Mouse (Mus musculus): ENCODE results near the gene Tac4.

Tac4 gene

DNA sequence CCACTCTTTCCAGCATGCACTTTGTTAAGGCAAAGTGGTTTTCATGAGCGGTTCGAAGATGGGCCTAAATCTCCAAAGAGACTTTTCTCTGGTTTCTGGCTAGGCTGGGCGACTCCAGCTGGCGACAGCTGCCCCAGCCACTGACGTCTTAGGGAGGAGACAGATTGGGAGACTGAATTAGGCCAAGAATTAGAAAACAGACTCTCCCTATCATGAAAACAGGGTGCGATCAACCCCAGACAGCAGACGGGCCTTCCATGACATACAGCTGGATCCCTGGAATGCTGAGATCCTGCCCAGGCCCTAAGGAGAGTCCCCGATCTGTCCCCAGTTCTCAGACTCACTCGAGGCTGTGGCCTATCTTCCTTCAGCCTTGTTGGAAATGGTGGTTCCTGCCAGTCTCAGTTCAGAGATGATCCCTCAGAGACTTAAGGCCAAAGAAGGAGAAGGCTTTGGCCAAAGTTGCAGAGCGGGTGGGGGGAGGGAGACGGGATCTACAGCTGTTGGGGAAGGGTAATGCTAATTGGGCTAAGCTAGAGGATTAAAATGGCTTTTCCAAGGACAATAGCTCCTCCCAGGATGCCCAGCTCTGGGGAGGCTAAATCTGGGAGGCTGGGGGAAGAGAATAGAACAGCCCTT lies 2.6 kb downstream of the Tac4 start:
- DNase-seq (ENCODE audit: low spot score): peak; percentile 59

DNA sequence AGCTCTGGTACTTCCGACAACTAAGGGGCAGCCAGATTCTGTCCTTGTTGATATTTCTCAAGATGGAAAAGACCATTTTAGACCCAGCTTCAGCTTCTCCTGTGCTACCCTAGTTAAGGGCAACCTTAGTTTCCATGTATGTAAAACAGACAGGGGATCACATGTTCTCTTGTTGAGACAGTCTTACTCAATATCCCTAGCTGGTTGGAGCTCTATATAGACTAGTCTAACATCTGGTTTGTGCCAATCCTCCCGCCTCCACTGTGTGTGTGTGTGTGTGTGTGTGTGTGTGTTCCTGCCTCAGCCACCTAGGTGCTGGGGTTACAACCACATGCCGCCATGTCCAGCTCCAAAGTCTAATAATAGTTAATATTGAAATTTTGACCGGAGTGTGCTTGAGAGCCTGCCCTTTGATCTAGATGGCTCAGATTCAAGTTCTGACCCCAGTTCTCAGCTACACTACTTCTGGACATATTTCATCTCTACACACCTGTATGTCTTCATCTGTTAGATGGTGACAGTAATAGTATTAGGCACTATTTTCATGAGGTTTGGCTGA lies 3.2 kb downstream of the Tac4 start:
- no peak for DNase-seq (ENCODE audit: low spot score)

DNA sequence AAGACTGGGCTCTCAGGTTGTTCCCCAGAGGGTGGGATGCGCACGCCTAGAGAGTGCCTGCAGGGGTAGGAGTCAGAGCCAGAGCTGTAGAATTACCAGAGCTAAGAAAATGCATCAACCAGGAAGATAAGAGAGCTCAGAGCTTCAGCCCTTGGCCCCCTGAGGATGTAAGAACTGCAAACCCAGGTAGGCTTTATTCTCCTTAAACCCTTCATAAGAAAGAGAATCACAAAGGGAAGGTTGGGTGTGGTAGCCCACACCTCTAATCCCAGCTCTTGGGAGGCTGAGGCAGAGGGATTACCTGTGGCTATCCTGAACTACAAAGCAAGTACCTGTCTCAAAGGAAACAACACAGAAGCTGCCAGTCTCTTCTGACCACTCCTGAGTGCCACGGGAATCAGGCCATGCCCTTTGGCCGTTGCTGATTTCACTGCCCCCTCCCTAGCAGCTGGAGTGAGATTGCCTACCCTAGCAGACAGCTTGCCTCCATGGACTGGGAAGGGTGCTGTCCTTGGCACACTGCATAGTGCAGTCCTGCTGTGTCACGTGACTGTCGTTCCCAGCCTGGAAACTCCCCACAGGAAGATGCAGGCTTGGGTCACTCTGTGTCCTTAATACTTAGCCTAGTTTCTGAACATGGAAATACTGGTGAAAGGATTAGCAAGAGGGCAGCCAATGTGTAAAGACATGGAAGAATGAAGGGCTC lies 5.4 kb downstream of the Tac4 start:
- DNase-seq (ENCODE audit: low spot score): no peak

DNA sequence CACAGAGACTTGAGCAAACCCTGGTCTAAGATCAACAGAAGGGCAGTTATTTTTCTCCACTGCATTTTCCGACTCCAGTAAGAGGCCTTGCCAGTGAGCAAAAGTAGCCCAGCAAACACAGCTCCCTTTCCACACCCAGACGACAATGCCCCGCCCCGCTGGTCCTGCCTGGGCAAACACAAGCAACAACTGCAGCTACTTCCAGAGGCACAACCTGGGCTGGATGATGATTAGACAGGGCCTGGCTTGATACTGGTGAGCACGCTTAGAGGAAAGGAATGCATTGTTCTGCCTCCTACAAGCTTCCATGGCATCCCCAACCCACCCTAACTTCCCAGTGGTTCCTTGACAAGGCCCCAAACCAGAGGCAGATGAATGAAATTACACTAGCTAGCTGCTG lies 12.3 kb downstream of the Tac4 start:
- peak; percentile 34 for DNase-seq (ENCODE audit: low spot score)

DNA sequence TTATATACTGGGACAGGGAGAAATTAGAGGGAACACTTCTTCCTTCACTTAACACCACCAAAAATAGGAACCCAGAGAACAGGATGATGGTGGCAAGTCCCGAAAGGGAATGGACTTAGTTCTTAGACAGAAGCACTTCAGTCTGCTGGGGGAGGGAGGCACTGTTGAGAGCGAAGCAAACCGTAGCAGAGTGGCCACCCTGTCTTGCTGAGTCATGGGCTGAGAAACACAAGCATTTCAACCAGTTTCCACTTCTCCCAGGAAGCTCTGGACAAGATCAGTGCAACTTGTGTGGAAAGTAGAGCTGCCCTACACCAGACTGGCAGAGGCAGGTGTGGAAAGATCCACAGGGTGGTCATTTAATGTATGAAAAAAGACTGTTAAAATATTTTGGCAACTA lies 13.3 kb downstream of the Tac4 start:
- no peak for DNase-seq (ENCODE audit: low spot score)

DNA sequence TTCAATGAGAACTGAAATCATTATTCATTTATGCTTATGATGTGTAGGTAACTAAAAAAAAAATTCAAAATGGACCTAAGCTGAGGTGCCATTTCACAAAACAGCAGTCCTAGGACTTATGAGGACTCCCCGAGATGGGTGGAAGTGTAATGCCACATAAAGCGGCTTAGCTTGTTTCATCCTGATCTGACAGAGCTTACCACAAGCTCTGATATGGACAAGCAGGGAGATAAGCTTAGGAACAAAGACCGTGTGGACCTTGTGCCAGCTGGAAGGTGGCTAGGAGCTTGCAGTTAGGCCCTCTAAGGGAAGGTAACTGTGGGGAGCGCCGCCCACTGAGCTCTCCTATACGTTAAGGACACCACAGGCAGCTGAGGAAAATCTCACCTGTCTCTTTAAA lies 14.7 kb downstream of the Tac4 start:
- no peak for DNase-seq (ENCODE audit: low spot score)

DNA sequence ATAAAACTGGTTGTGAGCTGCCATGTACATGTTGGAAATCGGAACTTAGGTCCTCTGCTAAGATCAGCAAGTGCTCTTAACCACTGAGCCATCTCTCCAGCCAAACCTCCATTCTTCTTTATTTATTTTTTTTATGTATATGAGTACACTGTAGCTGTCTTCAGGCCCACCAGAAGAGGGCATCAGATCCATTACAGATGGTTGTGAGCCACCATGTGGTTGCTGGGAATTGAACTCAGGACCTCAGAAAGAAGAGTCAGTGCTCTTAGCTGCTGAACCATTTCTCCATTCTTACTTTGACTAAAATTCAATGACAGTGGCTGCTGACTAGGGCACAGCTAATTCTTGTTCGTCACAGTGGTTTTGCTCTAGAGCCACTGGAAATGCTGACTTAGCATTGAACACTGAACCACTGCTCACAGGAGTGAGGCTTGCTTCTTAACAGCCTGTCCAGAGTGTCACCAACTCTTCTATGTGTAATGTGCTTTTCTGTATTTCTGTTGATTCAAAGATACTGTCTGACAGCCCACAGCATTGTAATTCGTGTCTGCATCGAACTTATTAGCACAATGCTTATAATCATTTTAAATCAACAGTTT lies 17.8 kb downstream of the Tac4 start:
- DNase-seq (ENCODE audit: low spot score): no peak

DNA sequence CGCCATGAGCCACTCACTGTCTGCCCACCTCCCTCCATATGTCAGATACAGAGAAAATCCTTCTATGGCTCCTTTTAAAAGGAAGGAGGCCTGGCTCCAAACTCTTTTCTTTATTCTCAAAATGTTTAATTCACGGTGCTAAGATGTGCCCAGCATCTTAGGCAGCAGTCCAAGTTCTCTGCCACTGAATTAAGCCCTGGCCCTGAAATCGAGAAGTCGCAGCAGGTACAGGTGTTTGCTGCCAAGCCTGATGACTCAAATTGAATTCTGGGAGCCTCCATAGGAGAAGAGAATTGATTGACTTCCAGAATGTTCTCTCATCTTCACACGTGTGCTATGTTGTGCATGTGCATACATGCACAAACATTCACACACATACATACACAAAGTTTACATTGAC lies 21.0 kb downstream of the Tac4 start:
- DNase-seq (ENCODE audit: low spot score): no peak

DNA sequence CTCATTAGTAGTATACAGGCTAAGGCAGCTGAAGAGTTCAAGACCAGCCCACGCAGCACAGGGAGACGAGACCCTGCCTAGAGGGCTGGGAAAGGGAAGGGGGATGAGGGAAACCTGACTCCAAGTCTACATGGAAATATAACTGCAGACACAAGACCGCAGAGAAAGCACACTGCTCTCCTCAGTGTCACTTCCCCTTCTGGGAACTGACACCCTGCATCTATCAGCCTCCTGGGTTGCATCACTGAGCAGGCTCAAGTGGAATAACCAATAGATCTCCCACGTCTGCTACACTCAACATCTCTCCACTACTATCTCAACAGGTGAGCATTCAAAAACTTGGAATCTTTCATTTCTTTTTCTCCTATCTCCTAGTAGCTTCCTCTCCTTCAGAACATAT lies 30.7 kb downstream of the Tac4 start:
- DNase-seq (ENCODE audit: low spot score): no peak

DNA sequence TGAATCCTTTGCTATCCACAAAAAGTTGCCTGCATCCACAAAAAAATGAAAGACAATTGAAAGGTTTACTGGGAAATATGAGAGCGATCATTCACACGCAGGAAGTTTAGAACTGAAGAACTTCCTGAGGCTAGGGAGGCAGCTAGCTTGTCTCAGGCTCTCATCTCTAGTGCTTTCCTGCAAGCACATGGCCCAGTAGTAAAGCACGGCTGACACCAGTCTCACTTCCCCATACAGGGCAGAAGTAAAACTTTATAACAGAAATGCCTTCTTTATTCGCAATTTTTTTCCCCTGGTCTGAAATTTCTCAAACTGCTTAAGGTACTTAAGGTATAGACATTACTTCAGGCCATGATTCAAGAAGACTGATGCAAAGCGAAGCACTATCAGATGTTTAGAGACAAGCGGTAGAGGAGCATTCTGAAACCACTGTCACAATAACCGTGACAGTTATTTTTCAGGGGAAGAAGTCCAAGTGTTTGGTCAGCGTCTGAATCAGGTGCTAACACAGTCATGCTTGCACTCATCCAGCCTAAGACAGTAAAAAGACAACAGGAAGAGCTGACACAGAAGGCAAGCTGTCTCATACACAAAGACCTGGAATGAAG lies 31.8 kb downstream of the Tac4 start:
- DNase-seq (ENCODE audit: low spot score): no peak

DNA sequence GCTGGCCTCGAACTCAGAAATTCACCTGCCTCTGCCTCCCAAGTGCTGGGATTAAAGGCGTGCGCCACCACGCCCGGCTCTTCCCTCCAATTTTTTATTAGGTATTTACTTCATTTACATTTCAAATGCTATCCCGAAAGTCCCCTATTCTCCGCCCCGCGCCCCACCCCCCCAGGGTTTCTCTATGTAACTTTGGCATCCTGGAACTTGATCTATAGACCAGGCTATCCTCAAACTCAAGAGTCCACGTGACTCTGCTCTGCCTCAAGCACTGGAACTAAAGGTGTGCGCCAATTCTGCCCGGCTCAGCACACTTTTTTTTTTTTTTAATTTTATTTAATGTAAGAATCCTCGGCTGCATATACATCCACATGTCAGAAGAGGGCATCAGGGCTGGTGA lies 34.4 kb downstream of the Tac4 start:
- no peak for DNase-seq (ENCODE audit: low spot score)

DNA sequence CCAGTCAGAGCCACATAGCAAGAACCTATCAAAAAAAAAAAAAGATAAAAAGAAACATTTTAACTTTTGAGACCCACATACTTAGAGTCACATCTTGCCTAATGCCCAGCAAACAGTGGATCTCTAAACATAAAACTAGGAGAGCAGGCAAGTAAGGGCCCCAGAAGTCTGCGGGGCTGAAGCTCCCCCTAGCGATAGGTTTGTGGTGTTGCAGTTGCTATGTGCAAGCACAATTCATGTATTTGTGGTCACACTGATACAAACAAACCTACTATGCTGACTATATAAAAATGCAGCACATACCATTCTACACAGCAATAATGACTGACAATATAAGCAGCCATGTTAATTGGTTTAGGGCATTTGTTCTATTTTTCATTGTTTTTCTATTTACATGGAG lies 36.8 kb downstream of the Tac4 start:
- no peak for DNase-seq (ENCODE audit: low spot score)

DNA sequence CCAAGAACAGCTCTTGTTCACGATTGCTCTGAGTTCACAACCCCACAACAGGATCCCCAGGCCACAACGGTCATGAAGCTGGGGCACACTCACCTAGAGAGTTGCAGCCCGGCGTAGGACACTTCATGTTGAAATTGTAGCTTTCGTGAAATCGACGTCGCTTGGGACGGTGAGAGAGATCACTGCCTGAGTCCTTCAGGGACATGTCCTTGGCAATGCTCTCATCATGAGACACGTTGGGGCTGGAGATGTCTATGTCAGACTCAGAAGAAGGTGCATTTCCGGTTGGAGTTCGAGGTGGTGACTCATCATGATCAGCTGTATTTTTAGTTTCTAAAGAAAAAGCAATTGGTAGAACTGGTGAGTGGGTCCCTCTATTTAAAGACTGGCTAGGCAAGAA lies 38.6 kb downstream of the Tac4 start:
- no peak for DNase-seq (ENCODE audit: low spot score)

DNA sequence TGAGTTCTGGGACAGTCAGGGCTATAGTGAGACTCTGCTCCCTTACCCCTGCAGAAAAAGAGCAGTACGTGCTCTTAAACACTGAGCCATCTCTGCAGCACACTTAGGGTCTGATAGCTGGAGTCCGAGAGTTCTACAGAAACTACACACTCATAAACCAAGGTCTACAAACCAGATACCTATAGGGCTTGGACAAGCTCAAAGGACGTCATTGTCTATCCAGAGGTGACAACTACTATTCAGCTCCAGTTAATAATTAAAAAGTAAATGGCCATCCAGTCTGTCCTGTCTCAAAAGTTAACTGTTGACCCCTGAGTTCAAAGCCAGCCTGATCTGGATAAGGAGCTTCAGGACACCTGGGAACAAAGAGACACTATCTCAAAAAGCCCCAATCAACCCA lies 40.4 kb downstream of the Tac4 start:
- no peak for DNase-seq (ENCODE audit: low spot score)

DNA sequence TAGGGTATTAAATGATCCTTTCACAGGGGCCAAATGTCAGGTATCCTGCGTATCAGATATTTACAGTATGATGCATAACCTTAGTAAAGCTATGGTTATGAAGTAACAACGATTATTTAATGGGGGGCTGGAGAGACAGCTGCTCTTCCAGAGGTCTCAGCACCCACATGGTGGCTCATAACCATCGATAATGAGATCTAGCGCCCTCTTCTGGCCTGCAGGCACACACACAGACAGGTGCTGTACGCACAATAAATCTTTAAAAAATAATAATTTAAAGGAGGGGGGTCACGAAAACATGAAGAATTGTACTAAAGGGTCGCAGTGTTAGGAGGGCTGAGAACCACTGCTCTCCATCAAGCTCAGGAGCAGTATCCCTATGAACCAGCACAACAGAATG lies 44.3 kb downstream of the Tac4 start:
- DNase-seq (ENCODE audit: low spot score): no peak

DNA sequence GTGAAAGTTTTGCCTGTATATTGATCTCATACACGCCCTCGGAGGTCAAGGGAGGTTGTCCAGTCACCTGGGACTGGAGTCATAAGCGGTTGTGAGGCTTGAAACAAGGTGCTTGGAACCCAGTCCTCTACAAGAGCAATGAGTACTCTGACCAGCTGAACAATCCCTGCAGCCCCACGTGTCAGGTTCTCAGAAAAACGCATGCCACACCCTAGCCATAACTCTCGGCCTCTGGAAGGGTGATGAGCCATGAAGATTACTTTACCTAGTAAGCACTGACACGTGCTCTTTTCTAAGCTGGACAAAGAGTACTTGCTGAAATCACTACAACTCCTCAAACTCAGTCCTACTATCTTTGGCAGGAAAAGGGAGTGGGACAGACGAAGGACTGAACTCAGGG lies 46.2 kb downstream of the Tac4 start:
- DNase-seq (ENCODE audit: low spot score): no peak

DNA sequence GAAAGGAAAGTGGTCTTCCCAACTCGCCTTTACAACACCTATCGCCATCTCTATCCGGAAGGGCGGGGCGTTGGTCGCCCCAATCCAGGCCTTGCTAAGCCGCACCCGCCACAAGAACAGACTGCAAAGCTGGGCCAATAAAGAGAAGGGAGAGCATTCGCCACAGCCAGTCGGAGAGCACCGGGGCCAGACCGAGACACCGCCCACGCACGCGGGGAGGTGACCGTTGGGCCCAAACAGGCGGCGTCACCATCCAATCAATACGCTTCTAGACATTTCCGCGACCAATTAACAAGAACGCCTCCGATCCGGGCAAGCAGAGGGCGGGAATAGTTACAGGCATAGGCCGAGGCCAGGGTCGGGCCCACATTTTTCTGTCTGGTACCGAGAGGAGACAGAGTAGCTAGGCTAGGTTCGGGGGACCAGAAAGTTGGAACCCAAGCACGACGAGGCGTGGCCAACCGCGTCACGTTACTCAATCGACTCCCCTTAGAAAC lies 48.2 kb downstream of the Tac4 start:
- DNase-seq (ENCODE audit: low spot score): peak; percentile 97

DNA sequence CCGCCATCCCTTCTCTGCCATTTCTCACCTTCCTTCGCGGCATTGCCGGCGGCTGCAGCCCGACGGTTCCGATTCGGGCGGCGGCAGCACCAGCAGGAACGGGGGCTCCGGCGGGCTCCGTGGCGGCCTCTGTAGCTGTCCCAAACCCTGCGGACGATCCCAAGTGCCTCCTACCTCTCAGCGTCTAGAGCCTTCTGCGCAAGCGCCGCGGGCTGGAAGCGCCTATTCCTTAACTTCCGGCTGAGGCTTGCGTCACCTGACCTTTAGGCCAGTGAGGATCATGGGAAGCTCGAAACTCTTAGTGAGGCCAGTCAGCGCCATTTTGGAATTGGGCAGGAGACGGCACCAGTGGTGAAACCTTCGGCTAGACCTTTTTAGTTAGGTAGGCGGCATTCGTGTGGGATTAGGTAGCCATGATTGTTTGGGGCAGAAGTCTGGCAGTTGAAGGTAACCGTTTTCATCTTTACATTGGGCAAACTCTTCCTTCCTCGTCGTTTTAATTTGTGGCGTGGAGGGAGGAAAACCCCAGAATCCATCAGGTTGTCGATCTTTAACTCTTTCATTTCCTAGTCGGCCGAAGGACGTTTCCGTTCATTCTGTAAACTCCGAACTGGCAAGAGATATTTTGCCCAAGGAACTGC lies 48.8 kb downstream of the Tac4 start, which contains the start of gene Kat7:
Gene Kat7, minus strand, starts transcription at position 240 of the 641 bp plus-strand sequence.
- peak; percentile 98 for DNase-seq (ENCODE audit: low spot score)

DNA sequence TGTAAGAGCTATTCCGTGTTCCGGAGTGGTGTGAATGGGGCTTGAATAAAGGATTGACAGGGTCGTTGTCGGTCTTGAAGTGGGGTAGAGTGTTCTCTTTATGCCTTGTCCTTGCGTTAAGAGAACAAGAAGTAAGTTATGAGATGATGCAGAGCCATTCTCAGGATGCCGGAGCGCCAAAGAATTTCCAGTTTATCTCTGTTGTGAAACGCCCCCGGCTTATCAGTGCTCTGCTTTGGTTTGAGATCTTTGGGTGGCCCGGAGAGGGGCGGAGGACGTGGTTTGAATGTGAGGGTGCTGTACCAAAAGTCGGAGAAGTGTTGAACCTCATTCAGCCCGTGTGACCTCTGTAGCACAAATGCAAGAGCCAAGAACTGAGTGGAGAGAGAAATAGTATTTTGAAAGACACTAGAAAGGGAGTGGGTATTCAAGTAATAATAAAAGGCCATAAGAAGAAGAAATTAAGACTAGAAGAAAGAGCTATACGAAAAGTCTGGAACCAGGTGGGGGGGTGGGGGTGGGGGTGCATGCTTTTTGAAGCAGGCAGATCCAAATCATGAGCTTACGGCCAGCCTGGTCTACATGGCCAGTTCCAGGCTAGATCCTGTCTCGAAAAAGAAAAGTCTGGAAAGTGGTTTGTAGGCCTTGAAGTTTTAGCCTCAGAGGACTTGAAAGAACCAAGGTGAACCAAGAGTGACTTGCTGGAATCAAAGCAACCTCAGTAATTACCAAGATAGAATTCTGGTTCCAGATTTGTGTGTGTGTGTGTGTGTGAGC lies 49.5 kb downstream of the Tac4 start:
- peak; percentile 32 for DNase-seq (ENCODE audit: low spot score)

DNA sequence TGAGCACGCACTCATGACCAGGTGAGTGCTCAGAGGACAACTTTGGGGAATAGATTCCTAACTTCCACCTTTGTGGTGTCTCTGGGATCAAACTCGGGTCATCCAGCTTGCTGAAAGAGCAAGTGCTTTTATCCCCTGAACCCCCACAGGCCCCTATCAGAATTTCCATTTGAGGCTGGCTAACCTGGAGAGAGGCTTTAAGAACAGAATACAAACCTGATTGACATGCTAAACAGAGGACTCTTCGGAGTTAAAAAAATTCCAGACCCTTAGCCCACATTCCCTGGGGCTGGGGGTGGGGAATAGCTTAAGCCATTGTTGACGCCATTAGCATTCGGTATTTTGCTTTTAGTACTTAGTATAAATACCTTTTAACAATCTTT lies 50.1 kb downstream of the Tac4 start:
- DNase-seq (ENCODE audit: low spot score): no peak

DNA sequence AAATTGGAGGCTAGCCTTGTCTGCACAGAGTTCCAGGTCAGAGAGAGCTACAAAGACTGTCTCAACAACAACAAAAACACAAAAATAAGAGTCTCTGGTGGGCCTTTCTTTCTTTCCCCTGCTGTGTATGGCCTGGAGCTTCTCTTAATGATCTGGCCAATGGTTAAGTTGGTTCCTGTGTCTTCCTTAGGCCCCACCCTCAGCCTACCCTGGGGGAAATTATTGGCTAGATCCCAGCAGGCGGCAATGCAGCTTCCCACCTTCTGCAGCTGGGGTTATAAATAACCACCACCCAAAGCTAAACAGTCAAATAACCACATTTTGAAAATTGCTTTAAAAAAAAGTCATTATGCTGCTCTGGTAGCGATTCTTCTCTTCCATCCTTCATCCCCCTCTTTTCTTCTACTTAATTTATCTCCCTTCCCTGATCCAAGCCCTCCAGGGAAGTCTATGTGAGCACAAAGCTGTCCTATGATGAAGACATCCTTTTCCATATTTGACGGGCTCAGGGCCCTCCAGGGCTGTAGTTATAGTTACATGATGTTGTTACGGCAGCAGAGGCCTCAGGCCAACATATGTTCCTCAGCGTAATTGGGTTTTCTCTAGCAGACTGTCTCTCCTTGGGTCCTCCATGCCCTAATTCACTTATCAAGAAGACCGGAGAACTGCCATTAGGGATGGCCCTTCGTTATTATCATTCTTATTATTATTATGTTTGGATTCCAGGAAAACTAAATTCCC lies 54.1 kb downstream of the Tac4 start:
- DNase-seq (ENCODE audit: low spot score): no peak
